Mouse (Mus musculus) forebrain, embryonic 14.5 days (tissue): ENCODE data around the gene Klb. TPM values are rescaled to one million over a fixed set of nuclear protein-coding genes. Genes with fewer than 3 reads are reported as not detected.
"Not testable (repeated sequence)": the region's sequence is repeated elsewhere in the genome, so short reads cannot be mapped to it uniquely, and the experiment has no call there.

ENCODE experiments used
- ATAC-seq: fragments of 200-750 bp; cut with Nextera tagmentation; 2 replicates; pipeline ENCODE4 v1.8.0; 2017; ENCODE audit warnings: mild to moderate bottlenecking, moderate library complexity
- DNase-seq: peaks from one replicate; pipeline ENCODE4 v3.0.0-alpha.2; 2015; ENCODE audit warnings: low spot score
- H3K27ac ChIP-seq: fragments of 300-500 bp; sonication (generic); 2 replicates; pipeline ENCODE4 v1.5.1; 2014; ENCODE audit warnings: low read depth, mild to moderate bottlenecking, control low read depth, low read length, moderate library complexity
- H3K27me3 ChIP-seq: fragments of 300-500 bp; sonication (generic); replicated peaks from 2 replicates; pipeline ENCODE4 v1.6.1; 2014; ENCODE audit warnings: low read length, control low read depth, mixed read lengths; ENCODE audit not compliant: control insufficient read depth, insufficient read depth
- H3K36me3 ChIP-seq: fragments of 300-500 bp; sonication (generic); 2 replicates; pipeline ENCODE4 v1.6.1; 2014; ENCODE audit warnings: low read length, control low read depth; ENCODE audit not compliant: control insufficient read depth, insufficient read depth
- H3K4me1 ChIP-seq: fragments of 300-500 bp; sonication (generic); 2 replicates; pipeline ENCODE4 v1.6.1; 2014; ENCODE audit warnings: antibody characterized with exemption, low read length, control low read depth; ENCODE audit not compliant: control insufficient read depth, insufficient read depth
- H3K4me2 ChIP-seq: fragments of 300-500 bp; sonication (generic); 2 replicates; pipeline ENCODE4 v1.6.1; 2014; ENCODE audit warnings: mild to moderate bottlenecking, control low read depth, low read length
- H3K4me3 ChIP-seq: fragments of 300-500 bp; sonication (generic); 2 replicates; pipeline ENCODE4 v1.5.1; 2014; ENCODE audit warnings: low read depth, low read length, control low read depth
- H3K9ac ChIP-seq: fragments of 300-500 bp; sonication (generic); 2 replicates; pipeline ENCODE4 v1.6.1; 2014; ENCODE audit warnings: mild to moderate bottlenecking, low read length, control low read depth, moderate library complexity
- H3K9me3 ChIP-seq: fragments of 300-500 bp; sonication (generic); replicated peaks from 2 replicates; pipeline ENCODE4 v1.6.1; 2016; ENCODE audit warnings: low read length, control low read depth, mixed read lengths; ENCODE audit not compliant: control insufficient read depth
- WGBS: fragments of 180-500 bp; shearing (Covaris S2); extraction: QIAGEN DNeasy Blood & Tissue Kit; methylation state at CpG from one replicate; pipeline ENCODE4 v1.1.7; 2014; 5-methylcytosine and 5-hydroxymethylcytosine counted together
- polyA plus RNA-seq: library from polyadenylated mRNA; unstranded; fragments of >200 nt; fragmentation: Nextera tagmentation; extraction: Ambion mirVana; gene quantifications from 2 replicates; pipeline ENCODE4 v1.2.1, GENCODE M21; 2014

Klb gene
- 0.15 TPM in 1 of 2 replicates, not detected in the other for polyA plus RNA-seq

DNA sequence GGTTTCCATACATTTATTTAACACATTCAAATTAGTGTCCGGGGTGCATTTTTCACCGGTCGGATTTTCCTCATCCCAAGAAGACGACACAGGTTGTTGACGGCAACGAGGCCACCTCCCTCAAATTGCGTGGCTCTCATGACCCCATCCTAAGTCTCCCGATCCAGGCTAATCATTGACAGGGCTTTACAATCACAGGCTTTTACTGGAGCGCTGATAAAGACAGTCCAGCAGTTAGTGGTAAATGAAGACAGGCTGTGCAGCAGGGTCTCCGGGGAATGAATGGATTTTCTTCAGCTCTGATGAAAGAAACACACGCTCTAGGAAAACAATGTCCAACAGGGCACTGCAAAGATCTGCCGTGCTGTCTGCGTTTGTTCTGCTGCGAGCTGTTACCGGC is at the start of gene Klb:
TSS of gene Klb (plus strand) at position 147 of the 400 bp plus-strand sequence.
- DNase-seq, result no peak
- no peak within 1 kb of the TSS for H3K27ac ChIP-seq
- ATAC-seq, result no peak
- no peaks in the 10 kb centered on the region for H3K36me3 ChIP-seq
- no peak within 1 kb of the TSS for H3K4me3 ChIP-seq
- no peaks in the 10 kb centered on the region for H3K4me1 ChIP-seq
- H3K4me2 ChIP-seq, result no peak within 1 kb of the TSS
- peak within 1 kb of the TSS; percentile 14; the same call in 1 of the 2 replicates for H3K9ac ChIP-seq
- H3K9me3 ChIP-seq, result no peaks in the 10 kb centered on the region
- 64% methylated on average over 15 of the region's 15 CpGs for WGBS
- H3K27me3 ChIP-seq, result no peaks in the 10 kb centered on the region

DNA sequence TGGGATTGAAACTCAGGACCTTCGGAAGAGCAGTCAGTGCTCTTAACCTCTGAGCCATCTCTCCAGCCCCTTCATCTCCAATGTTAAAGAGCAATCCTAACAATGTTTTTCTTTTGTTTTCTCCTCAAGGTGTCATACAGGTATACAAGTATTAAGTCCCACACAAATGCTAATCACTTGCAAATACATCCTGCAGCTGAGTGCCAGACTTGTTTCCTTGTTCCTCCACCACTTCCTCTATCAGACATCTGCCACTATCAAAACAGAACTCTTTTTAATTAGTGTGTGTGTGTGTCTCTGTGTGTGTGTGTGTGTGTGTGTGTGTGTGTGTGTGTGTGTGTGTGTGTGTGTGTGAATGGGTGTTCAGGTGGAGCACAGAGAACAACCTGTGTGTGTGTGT is 48.5 kb upstream of the Klb start:
- not testable (repeated sequence) for H3K9me3 ChIP-seq, DNase-seq, H3K27ac ChIP-seq, H3K4me2 ChIP-seq, ATAC-seq, H3K27me3 ChIP-seq, H3K4me1 ChIP-seq, H3K9ac ChIP-seq, H3K4me3 ChIP-seq
- peaks cover 27% of the 10 kb centered on the region for H3K36me3 ChIP-seq
- 100% methylated on average over 1 of the region's 1 CpGs for WGBS

DNA sequence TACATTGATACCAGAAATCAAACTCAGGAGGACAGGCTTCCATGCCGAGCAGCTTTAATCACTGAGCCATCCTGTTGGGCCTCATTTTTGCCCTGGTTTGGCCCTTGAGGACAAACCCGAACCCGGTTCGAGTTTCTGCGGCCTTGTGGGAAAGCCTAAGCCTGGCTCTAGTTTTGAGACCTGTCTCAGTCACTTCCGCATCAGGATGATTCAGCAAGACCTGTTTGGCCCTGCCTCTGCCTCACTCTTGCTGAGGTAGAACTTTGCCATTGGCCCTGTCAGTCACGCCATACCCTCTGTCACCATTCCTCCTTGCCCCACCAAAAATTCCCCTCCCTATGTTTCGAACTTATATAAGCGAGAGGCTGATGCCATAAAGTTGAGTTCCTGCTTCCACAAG is 48.0 kb upstream of the Klb start:
- 94% methylated on average over 9 of the region's 9 CpGs for WGBS
- Histone ChIP-seq H3K4me2 (no peak overlapping the region), H3K9me3 (no peaks in the 10 kb centered on the region), H3K36me3 (peaks cover 26% of the 10 kb centered on the region), H3K27ac (no peak overlapping the region), H3K4me3 (no peak overlapping the region), H3K9ac (no peak overlapping the region), H3K27me3 (no peaks in the 10 kb centered on the region), H3K4me1 (no peaks in the 10 kb centered on the region)
- no peak for ATAC-seq
- DNase-seq, result no peak

DNA sequence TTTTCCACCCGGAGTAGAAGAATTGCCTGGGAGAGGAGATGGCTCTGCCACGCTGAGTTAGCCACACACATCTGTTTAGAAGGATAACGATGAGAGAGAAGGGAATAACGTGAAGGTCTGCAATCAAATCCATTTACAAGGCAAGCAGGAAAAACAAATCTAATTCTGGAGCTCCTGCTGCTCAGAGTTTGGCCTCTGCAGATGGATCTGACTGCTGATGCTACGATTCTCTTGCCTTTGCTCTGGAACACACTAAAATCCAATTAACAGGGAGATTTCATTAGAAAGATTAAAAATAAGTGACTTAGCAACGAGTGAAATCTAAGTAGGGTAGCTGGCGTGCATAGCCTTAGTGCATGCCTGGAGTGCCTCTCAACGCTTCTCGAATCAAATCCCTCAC is 42.6 kb upstream of the Klb start:
- H3K9me3 ChIP-seq, result no peaks in the 10 kb centered on the region
- WGBS, result 82% methylated on average over 9 of the region's 9 CpGs
- no peak for DNase-seq

DNA sequence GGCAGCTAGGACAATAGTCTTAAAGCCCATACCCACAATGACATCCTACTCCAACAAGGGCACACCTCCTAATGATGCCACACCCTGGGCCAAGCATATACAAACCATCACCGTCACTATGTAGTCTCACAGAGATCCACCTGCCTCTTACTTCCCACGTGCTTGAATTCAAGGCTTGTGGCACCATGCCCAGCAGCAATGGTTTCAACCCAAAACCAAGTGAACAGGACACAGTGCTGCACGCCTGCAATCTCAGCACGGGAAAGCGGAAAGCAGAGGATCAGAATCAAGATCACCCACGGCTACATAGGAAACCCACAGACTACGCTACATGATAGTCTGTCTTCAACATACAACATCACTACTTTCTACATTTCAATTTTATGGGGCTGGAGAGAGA is 39.9 kb upstream of the Klb start:
- no peak for DNase-seq
- no peaks in the 10 kb centered on the region for H3K27me3 ChIP-seq
- peaks cover 30% of the 10 kb centered on the region for H3K36me3 ChIP-seq
- no peak overlapping the region for H3K4me3 ChIP-seq
- no peak for ATAC-seq
- H3K27ac ChIP-seq, result no peak overlapping the region
- H3K9ac ChIP-seq, result no peak overlapping the region
- no peaks in the 10 kb centered on the region for H3K4me1 ChIP-seq
- H3K9me3 ChIP-seq, result no peaks in the 10 kb centered on the region
- 94% methylated on average over 7 of the region's 7 CpGs for WGBS
- no peak overlapping the region for H3K4me2 ChIP-seq

More for the DNA sequence above, 42.6 kb upstream of the Klb start:
- no peak overlapping the region for H3K27ac ChIP-seq
- H3K4me2 ChIP-seq, result no peak overlapping the region
- no peak overlapping the region for H3K9ac ChIP-seq
- H3K27me3 ChIP-seq, result no peaks in the 10 kb centered on the region
- H3K4me3 ChIP-seq, result no peak overlapping the region
- no peaks in the 10 kb centered on the region for H3K4me1 ChIP-seq
- peaks cover 31% of the 10 kb centered on the region for H3K36me3 ChIP-seq
- ATAC-seq, result no peak

DNA sequence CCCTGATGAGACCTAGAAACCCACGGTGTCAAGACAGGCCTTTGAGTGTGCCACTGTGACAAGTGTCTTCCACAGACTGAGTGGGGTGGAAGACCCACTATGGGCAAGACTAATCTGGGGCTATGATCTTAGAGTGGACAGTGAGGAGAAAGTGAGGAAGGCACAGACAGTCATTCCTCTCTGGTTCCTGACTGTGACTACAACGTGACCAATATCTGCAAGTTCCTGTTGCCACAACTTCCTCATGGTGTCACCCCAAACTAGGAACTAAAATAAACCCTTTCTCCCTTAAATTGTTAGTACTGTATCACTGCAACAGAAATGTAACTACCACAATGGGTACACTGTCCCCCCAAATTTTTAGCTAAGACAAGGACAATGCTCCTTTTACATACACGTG is 39.2 kb upstream of the Klb start:
- no peak for DNase-seq
- no peak overlapping the region for H3K4me3 ChIP-seq
- H3K27ac ChIP-seq, result no peak overlapping the region
- 98% methylated on average over 3 of the region's 3 CpGs for WGBS
- H3K9ac ChIP-seq, result no peak overlapping the region
- H3K9me3 ChIP-seq, result no peaks in the 10 kb centered on the region
- peaks cover 31% of the 10 kb centered on the region for H3K36me3 ChIP-seq
- H3K4me2 ChIP-seq, result no peak overlapping the region
- no peaks in the 10 kb centered on the region for H3K4me1 ChIP-seq
- no peaks in the 10 kb centered on the region for H3K27me3 ChIP-seq
- ATAC-seq, result no peak

DNA sequence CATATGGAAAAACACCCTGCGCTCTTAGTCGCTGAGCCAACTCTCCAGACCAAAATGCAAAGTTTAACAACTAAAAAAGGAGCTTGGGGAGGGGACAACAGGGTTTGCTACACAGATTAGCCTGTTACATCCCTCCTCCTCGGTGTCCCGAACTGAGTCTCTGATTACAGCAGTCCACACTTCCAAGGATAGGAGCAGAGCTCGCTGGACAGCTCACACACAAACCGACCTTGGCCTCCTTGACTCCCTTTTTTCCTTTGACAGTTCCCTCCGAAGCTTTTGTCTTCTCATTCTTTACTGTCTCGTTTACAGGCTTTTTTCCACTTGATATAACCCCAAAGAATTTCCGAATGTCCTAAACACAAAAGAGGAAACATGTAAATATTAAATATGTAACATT is 28.9 kb upstream of the Klb start:
- Histone ChIP-seq H3K27ac (no peak overlapping the region), H3K4me3 (no peak overlapping the region), H3K4me2 (no peak overlapping the region), H3K27me3 (no peaks in the 10 kb centered on the region), H3K4me1 (no peaks in the 10 kb centered on the region), H3K9me3 (no peaks in the 10 kb centered on the region), H3K36me3 (peaks cover 29% of the 10 kb centered on the region), H3K9ac (no peak overlapping the region)
- WGBS, result 84% methylated on average over 9 of the region's 9 CpGs
- DNase-seq, result no peak
- no peak for ATAC-seq

DNA sequence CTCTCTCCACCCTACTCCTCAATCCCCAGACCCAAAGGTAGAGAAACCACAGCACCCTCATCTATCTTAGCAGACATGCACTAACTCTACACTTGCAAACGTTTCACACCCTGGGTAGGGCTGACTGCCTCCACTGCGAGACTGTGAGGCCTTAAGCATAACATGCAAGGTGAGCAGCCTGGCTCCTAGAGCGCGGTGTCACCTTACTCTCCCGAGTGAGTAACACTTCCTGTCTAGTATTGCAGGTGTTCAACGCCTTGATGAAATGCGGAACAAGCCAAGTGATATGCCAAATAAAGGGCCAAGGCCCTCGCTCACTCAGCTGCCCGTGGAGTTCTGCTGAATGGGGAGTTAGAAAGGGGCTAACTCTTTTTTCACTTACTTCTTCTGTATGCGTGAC is 25.9 kb upstream of the Klb start:
- H3K36me3 ChIP-seq, result peaks cover 18% of the 10 kb centered on the region
- DNase-seq, result no peak
- 88% methylated on average over 10 of the region's 10 CpGs for WGBS
- H3K9ac ChIP-seq, result no peak overlapping the region
- ATAC-seq, result no peak
- H3K4me3 ChIP-seq, result no peak overlapping the region
- H3K27me3 ChIP-seq, result no peaks in the 10 kb centered on the region
- no peaks in the 10 kb centered on the region for H3K4me1 ChIP-seq
- no peak overlapping the region for H3K4me2 ChIP-seq
- no peak overlapping the region for H3K27ac ChIP-seq
- H3K9me3 ChIP-seq, result no peaks in the 10 kb centered on the region

DNA sequence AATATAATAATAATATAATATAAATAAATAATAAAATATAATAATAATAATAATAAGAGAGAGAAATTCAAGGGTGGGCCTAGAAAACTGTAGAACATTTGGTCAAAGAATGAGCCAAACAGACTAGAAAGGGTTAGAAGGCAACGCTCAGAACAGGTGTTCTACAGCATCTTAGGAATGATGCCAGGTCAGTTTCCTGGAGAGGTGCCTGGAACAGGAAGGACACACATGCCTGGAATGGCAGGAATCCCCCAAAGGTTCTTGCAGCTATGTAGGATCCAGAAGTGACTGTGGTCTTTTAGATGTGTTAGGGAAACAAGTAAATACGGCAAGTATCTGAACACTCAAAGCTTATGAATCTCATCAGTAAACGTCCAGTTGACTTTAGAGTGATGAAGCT is 23.8 kb upstream of the Klb start:
- no peak overlapping the region for H3K4me2 ChIP-seq
- H3K9ac ChIP-seq, result no peak overlapping the region
- DNase-seq (no peak), ATAC-seq (no peak)
- H3K9me3 ChIP-seq, result no peaks in the 10 kb centered on the region
- H3K27ac ChIP-seq, result no peak overlapping the region
- 90% methylated on average over 3 of the region's 3 CpGs for WGBS
- no peaks in the 10 kb centered on the region for H3K27me3 ChIP-seq
- H3K36me3 ChIP-seq, result no peaks in the 10 kb centered on the region
- H3K4me3 ChIP-seq, result no peak overlapping the region
- no peaks in the 10 kb centered on the region for H3K4me1 ChIP-seq
